Mouse (Mus musculus) hindbrain, embryonic 15.5 days (tissue): ENCODE data around the gene Ppia. TPM values are rescaled to one million over a fixed set of nuclear protein-coding genes. Genes with fewer than 3 reads are reported as not detected.

Experiments
- ATAC-seq: fragments of 200-750 bp; cut with Nextera tagmentation; 2 replicates; pipeline ENCODE4 v1.8.0; 2017; ENCODE audit warnings: low read depth, moderate number of reproducible peaks, moderate TSS enrichment; ENCODE audit not compliant: low FRiP score
- H3K27ac ChIP-seq: fragments of 300-500 bp; sonication (generic); replicated peaks from 2 replicates; pipeline ENCODE4 v1.5.1; 2015; ENCODE audit warnings: mild to moderate bottlenecking, inconsistent platforms
- H3K27me3 ChIP-seq: fragments of 300-500 bp; sonication (generic); 2 replicates; pipeline ENCODE4 v1.6.1; 2015; ENCODE audit warnings: control low read depth, inconsistent platforms
- H3K36me3 ChIP-seq: fragments of 300-500 bp; sonication (generic); 2 replicates; pipeline ENCODE4 v1.6.1; 2015; ENCODE audit warnings: control low read depth, inconsistent platforms
- H3K4me1 ChIP-seq: fragments of 300-500 bp; sonication (generic); replicated peaks from 2 replicates; pipeline ENCODE4 v1.6.1; 2015; ENCODE audit warnings: control low read depth, inconsistent platforms
- H3K4me2 ChIP-seq: fragments of 300-500 bp; sonication (generic); 2 replicates; pipeline ENCODE4 v1.6.1; 2015; ENCODE audit warnings: moderate library complexity, mild to moderate bottlenecking, inconsistent platforms
- H3K4me3 ChIP-seq: fragments of 300-500 bp; sonication (generic); 2 replicates; pipeline ENCODE4 v1.5.1; 2015; ENCODE audit warnings: mild to moderate bottlenecking, inconsistent platforms
- H3K9ac ChIP-seq: fragments of 300-500 bp; sonication (generic); 2 replicates; pipeline ENCODE4 v1.6.1; 2015; ENCODE audit warnings: inconsistent platforms
- H3K9me3 ChIP-seq: fragments of 300-500 bp; sonication (generic); 2 replicates; pipeline ENCODE4 v1.6.1; 2016; ENCODE audit warnings: control low read depth, inconsistent platforms
- WGBS: fragments of 180-500 bp; shearing (Covaris S2); methylation state at CpG from one replicate; pipeline ENCODE4 v1.1.7; 2015; 5-methylcytosine and 5-hydroxymethylcytosine counted together
- polyA plus RNA-seq: library from polyadenylated mRNA; unstranded; fragments of >200 nt; fragmentation: Nextera tagmentation; extraction: Ambion mirVana; gene quantifications from 2 replicates; pipeline ENCODE4 v1.2.1, GENCODE M21; 2015

The Ppia gene
- polyA plus RNA-seq, 1 experiment from 2014 or later, result 4,085 TPM

- Histone ChIP-seq H3K36me3 (peaks cover 15% of the 10 kb centered on the region; the same call in 1 of the 2 replicates), H3K27ac (no peak overlapping the region), H3K27me3 (no peaks in the 10 kb centered on the region), H3K9ac (peak overlapping the region; percentile 79), H3K4me3 (peak overlapping the region; percentile 67), H3K4me2 (peak overlapping the region; percentile 60), H3K9me3 (no peaks in the 10 kb centered on the region), H3K4me1 (peaks cover 34% of the 10 kb centered on the region)
- no peak for ATAC-seq
- WGBS, result 83% methylated on average over 8 of the region's 8 CpGs
Measured at GRCm38 (mm10) chr11:6390376-6391053, 24.7 kb upstream of the Ppia start.

- 93% methylated on average over 8 of the region's 8 CpGs for WGBS
- H3K4me3 ChIP-seq, result no peak overlapping the region
- peaks cover 34% of the 10 kb centered on the region for H3K4me1 ChIP-seq
- H3K4me2 ChIP-seq, result no peak overlapping the region
- H3K36me3 ChIP-seq, result peaks cover 24% of the 10 kb centered on the region
- H3K27ac ChIP-seq, result no peak overlapping the region
- H3K27me3 ChIP-seq, result no peaks in the 10 kb centered on the region
- no peaks in the 10 kb centered on the region for H3K9me3 ChIP-seq
- no peak overlapping the region for H3K9ac ChIP-seq
- ATAC-seq, result no peak
Measured at GRCm38 (mm10) chr11:6391516-6392276, 23.5 kb upstream of the Ppia start.

DNA sequence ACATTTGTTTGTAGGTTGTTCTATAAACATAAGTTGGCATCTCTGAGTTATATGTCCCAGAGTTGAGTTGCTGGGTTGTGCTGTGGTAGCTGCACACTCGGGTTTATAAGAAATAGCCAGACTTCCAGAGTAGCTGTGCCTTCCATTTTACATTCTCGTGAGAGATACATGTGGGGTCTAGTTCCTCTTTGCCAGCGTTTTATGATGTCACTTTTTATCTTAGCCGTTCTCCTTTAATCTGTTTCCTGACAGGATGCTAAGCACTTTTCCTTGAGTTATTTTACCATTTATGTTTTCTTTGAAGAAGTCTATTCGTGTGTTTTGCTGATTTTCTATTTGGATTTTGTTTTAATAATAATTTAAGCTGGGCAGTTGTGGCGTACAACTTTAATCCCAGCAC lies 22.4 kb upstream of the Ppia start:
- Histone ChIP-seq H3K36me3 (peaks cover 35% of the 10 kb centered on the region), H3K4me2 (no peak overlapping the region), H3K4me1 (peaks cover 34% of the 10 kb centered on the region), H3K4me3 (no peak overlapping the region), H3K9me3 (no peaks in the 10 kb centered on the region), H3K9ac (no peak overlapping the region), H3K27me3 (no peaks in the 10 kb centered on the region), H3K27ac (no peak overlapping the region)
- WGBS, result 91% methylated on average over 6 of the region's 6 CpGs
- no peak for ATAC-seq

GRCm38 (mm10) chr11:6393866-6394265 lies 21.4 kb upstream of the Ppia start:
- H3K4me1 ChIP-seq, result peaks cover 34% of the 10 kb centered on the region
- H3K4me3 ChIP-seq, result no peak overlapping the region
- H3K9me3 ChIP-seq, result no peaks in the 10 kb centered on the region
- 65% methylated on average over 1 of the region's 1 CpGs for WGBS
- ATAC-seq, result no peak
- no peak overlapping the region for H3K27ac ChIP-seq
- H3K9ac ChIP-seq, result no peak overlapping the region
- no peaks in the 10 kb centered on the region for H3K27me3 ChIP-seq
- H3K36me3 ChIP-seq, result peaks cover 44% of the 10 kb centered on the region
- H3K4me2 ChIP-seq, result no peak overlapping the region

DNA sequence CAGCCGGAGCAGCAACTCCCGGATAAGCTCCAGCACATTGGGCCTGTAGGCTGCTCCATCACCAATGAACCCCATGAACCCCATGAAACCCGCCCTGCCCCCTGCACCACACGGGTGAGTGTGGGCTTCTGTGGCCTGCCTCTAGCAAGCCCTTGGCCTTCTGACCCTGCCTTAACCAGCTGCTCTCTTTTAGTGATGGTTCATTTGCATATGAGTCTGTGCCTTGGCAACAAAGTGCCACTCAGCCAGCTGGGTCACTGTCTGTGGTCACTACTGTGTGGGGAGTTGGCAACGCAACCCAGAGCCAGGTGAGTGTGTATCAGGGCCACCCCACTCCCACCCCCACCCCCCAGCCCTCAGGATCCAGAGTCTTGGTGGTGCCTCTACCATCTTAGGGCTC lies 19.7 kb upstream of the Ppia start:
- no peaks in the 10 kb centered on the region for H3K27me3 ChIP-seq
- H3K4me1 ChIP-seq, result peaks cover 28% of the 10 kb centered on the region
- H3K9me3 ChIP-seq, result no peaks in the 10 kb centered on the region
- no peak overlapping the region for H3K27ac ChIP-seq
- no peak for ATAC-seq
- WGBS, result 65% methylated on average over 5 of the region's 5 CpGs
- no peak overlapping the region for H3K4me3 ChIP-seq
- peaks cover 60% of the 10 kb centered on the region for H3K36me3 ChIP-seq
- no peak overlapping the region for H3K4me2 ChIP-seq
- H3K9ac ChIP-seq, result no peak overlapping the region

- WGBS, result 94% methylated on average over 10 of the region's 10 CpGs
- H3K4me1 ChIP-seq, result peaks cover 6% of the 10 kb centered on the region
- no peaks in the 10 kb centered on the region for H3K9me3 ChIP-seq
- H3K4me3 ChIP-seq, result no peak overlapping the region
- H3K36me3 ChIP-seq, result peaks cover 71% of the 10 kb centered on the region
- H3K4me2 ChIP-seq, result no peak overlapping the region
- H3K27me3 ChIP-seq, result no peaks in the 10 kb centered on the region
- no peak for ATAC-seq
- no peak overlapping the region for H3K27ac ChIP-seq
- no peak overlapping the region for H3K9ac ChIP-seq
Measured at GRCm38 (mm10) chr11:6398141-6398540, 17.1 kb upstream of the Ppia start.

- 90% methylated on average over 18 of the region's 19 CpGs for WGBS
- H3K36me3 ChIP-seq, result peaks cover 81% of the 10 kb centered on the region
Measured at GRCm38 (mm10) chr11:6402515-6403510, 12.4 kb upstream of the Ppia start.

DNA sequence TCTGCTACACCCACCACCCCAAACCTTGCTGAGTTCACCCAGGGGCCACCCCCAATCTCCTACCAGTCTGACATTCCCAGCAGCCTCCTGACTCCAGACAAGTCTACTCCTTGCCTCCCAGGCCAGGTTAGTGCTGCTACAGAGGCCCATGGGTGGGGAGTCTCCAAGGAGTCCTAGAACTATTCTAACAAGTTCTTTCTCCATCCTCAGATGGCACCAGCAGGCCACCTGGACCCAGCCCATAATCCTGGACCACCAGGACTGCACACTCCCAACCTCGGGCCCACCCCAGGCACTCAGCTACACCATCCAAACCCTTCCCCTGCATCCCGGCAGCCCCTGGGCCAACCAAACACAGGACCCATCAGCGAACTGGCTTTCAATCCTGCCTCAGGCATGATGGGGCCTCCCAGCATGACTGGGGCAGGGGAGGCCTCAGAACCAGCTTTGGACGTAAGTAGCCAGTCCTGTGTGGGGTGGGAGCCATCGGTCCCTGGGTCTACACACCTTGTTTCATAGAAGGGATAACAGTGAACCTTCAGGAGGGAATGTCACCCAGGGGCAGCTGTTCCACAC lies 11.3 kb upstream of the Ppia start:
- no peak for ATAC-seq
- no peaks in the 10 kb centered on the region for H3K9me3 ChIP-seq
- H3K27me3 ChIP-seq, result no peaks in the 10 kb centered on the region
- H3K4me1 ChIP-seq, result peaks cover 25% of the 10 kb centered on the region
- no peak overlapping the region for H3K9ac ChIP-seq
- no peak overlapping the region for H3K4me3 ChIP-seq
- no peak overlapping the region for H3K27ac ChIP-seq
- WGBS, result 96% methylated on average over 5 of the region's 5 CpGs
- H3K4me2 ChIP-seq, result no peak overlapping the region
- H3K36me3 ChIP-seq, result peaks cover 71% of the 10 kb centered on the region

More at GRCm38 (mm10) chr11:6402515-6403510, 12.4 kb upstream of the Ppia start:
- no peaks in the 10 kb centered on the region for H3K27me3 ChIP-seq
- no peak overlapping the region for H3K4me2 ChIP-seq
- H3K4me1 ChIP-seq, result peaks cover 25% of the 10 kb centered on the region
- no peak overlapping the region for H3K4me3 ChIP-seq
- H3K27ac ChIP-seq, result no peak overlapping the region
- no peak for ATAC-seq
- no peak overlapping the region for H3K9ac ChIP-seq
- H3K9me3 ChIP-seq, result no peaks in the 10 kb centered on the region

- no peaks in the 10 kb centered on the region for H3K27me3 ChIP-seq
- H3K9me3 ChIP-seq, result no peaks in the 10 kb centered on the region
- peaks cover 25% of the 10 kb centered on the region for H3K4me1 ChIP-seq
- no peak overlapping the region for H3K9ac ChIP-seq
- H3K4me3 ChIP-seq, result no peak overlapping the region
- no peak for ATAC-seq
- H3K36me3 ChIP-seq, result peaks cover 61% of the 10 kb centered on the region
- WGBS, result 91% methylated on average over 9 of the region's 9 CpGs
- H3K4me2 ChIP-seq, result no peak overlapping the region
- peak overlapping the region; percentile 59 for H3K27ac ChIP-seq
Measured at GRCm38 (mm10) chr11:6404699-6405566, 10.3 kb upstream of the Ppia start.

DNA sequence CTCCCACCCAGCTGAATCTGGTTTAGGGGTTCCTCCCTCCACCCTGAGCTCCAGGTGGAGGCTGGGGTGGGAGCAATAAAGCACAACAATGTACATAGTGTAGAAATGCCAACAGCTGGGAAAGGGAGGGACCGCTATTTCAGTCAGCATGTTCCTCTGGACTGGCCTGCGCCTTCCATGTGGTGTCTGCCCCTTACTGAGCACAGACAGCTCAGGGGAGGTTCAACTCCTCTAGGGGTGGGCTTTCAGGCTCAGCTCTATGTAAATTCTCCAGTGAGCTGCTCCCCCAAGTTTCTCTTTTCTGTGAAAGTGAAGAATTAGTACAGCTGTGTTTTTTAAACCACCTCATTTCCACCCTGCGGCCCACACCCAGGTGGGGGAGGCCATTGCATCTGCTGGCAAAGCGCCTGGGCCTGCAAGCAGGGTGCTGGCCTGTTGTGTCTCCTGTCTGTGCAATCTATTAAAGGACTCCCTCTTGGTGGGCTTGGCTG lies 9.6 kb upstream of the Ppia start:
- WGBS, result 79% methylated on average over 4 of the region's 4 CpGs
- H3K4me1 ChIP-seq, result peaks cover 25% of the 10 kb centered on the region
- no peaks in the 10 kb centered on the region for H3K27me3 ChIP-seq
- ATAC-seq, result no peak
- H3K9ac ChIP-seq, result no peak overlapping the region
- no peak overlapping the region for H3K4me3 ChIP-seq
- peaks cover 55% of the 10 kb centered on the region for H3K36me3 ChIP-seq
- H3K9me3 ChIP-seq, result no peaks in the 10 kb centered on the region
- peak overlapping the region; percentile 59 for H3K27ac ChIP-seq
- H3K4me2 ChIP-seq, result no peak overlapping the region
